Mouse (Mus musculus): ENCODE data around the gene Ythdf2. TPM values are rescaled to one million over a fixed set of nuclear protein-coding genes. Genes with fewer than 3 reads are reported as not detected.

Ythdf2 gene
- total and polyA plus RNA-seq, 3 experiments: 80.4 to 979 (median 103) TPM

- peaks cover 24 to 26% of the 10 kb centered on the region in 2 experiments for H3K4me1 ChIP-seq (ENCODE audit: control insufficient read depth in 1 of 2, insufficient read depth in 2 of 2, low read length in 2 of 2)
- H3K9me3 ChIP-seq (replicated peaks; ENCODE audit: insufficient read depth, low read length): no peaks in the 10 kb centered on the region
- DNase-seq (ENCODE audit: low read depth, low spot score): no peak
- H3K9ac ChIP-seq (ENCODE audit: control insufficient read depth, low read depth, low read length, poor library complexity, severe bottlenecking): no peak overlapping the region; the same call in 1 of the 2 replicates
- no peaks in the 10 kb centered on the region for H3K27me3 ChIP-seq (ENCODE audit: control insufficient read depth in 1 of 2, insufficient read depth in 2 of 2, low read length in 2 of 2)
- no peak overlapping the region for H3K27ac ChIP-seq (ENCODE audit: control insufficient read depth, low read depth, low read length)
- peaks cover 70% of the 10 kb centered on the region for H3K79me2 ChIP-seq (ENCODE audit: control insufficient read depth, insufficient read depth, low read length, poor library complexity)
- peaks cover 31 to 60% of the 10 kb centered on the region in 2 experiments for H3K36me3 ChIP-seq (ENCODE audit: control insufficient read depth in 1 of 2, insufficient read depth in 2 of 2, low read length in 2 of 2)
- no peak overlapping the region for H3K4me3 ChIP-seq (ENCODE audit: control insufficient read depth in 1 of 2, insufficient read depth in 1 of 2, low read depth in 2 of 2, low read length in 2 of 2)
- TF ChIP-seq ZNF384 (IDR thresholded peaks at IDR 0.05; ENCODE audit: low read depth, low read length) (no peak), EP300 (IDR thresholded peaks at IDR 0.05; ENCODE audit: low read depth in 1 of 2, low read length in 2 of 2) (no peak), SMC3 (IDR thresholded peaks at IDR 0.05; ENCODE audit: low read depth, low read length) (no peak), TCF12 (IDR thresholded peaks at IDR 0.05; ENCODE audit: low read depth, low read length) (no peak), ELF1 (IDR thresholded peaks at IDR 0.05; ENCODE audit: low read depth, low read length) (no peak), MYB (IDR thresholded peaks at IDR 0.05; ENCODE audit: low read depth, low read length) (no peak), HCFC1 (IDR thresholded peaks at IDR 0.05; ENCODE audit: low read depth, low read length) (no peak), POLR2A (IDR thresholded peaks at IDR 0.05; ENCODE audit: control insufficient read depth in 1 of 2, insufficient read depth in 1 of 2, low read depth in 1 of 2, low read length in 2 of 2, poor library complexity in 1 of 2) (0 out of 4 replicates have a peak, but pooled peaks of 1 of the 2 experiments have one; percentile 9)
Observed at GRCm38 (mm10) chr4:132209299-132209698, 2.8 kb downstream of the Ythdf2 start.

DNA sequence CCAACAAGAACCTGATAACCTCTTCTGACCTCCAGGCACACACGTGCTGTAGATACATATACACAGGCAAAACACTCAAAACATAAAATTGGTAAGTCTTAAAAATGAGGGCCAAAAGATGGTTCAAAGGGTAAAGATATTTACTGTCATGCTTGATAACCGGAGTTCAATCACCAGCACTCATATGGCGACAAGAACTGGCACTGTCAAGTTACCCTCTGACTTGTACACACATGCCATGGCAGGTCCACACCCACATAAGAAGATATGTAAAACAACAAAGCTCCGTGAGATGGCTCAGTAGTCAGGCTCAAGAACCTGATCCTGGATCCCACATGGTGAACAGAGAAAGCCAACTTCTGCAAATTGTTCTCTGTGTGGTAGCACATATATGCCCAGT, 4.8 kb downstream of the Ythdf2 start:
- DNase-seq (ENCODE audit: low read depth, low spot score): no peak
- no peaks in the 10 kb centered on the region for H3K27me3 ChIP-seq (ENCODE audit: control insufficient read depth in 1 of 2, insufficient read depth in 2 of 2, low read length in 2 of 2)
- no peak overlapping the region for H3K9ac ChIP-seq (ENCODE audit: control insufficient read depth, low read depth, low read length, poor library complexity, severe bottlenecking)
- H3K36me3 ChIP-seq (ENCODE audit: control insufficient read depth in 1 of 2, insufficient read depth in 2 of 2, low read length in 2 of 2): peaks cover 44 to 61% of the 10 kb centered on the region in 2 experiments
- H3K27ac ChIP-seq (ENCODE audit: control insufficient read depth, low read depth, low read length): no peak overlapping the region
- H3K9me3 ChIP-seq (replicated peaks; ENCODE audit: insufficient read depth, low read length): no peaks in the 10 kb centered on the region
- H3K4me1 ChIP-seq (ENCODE audit: control insufficient read depth in 1 of 2, insufficient read depth in 2 of 2, low read length in 2 of 2): peaks cover 13 to 16% of the 10 kb centered on the region in 2 experiments
- peaks cover 86% of the 10 kb centered on the region for H3K79me2 ChIP-seq (ENCODE audit: control insufficient read depth, insufficient read depth, low read length, poor library complexity)
- TF ChIP-seq MAFK (IDR thresholded peaks at IDR 0.05; ENCODE audit: borderline replicate concordance, low read depth, low read length) (no peak), TBP (IDR thresholded peaks at IDR 0.05; ENCODE audit: low read depth, low read length) (no peak), SMC3 (IDR thresholded peaks at IDR 0.05; ENCODE audit: low read depth, low read length) (no peak), NELFE (IDR thresholded peaks at IDR 0.05; ENCODE audit: low read depth, low read length) (no peak), USF1 (IDR thresholded peaks at IDR 0.05; ENCODE audit: low read depth, low read length) (no peak)
- no peak overlapping the region for H3K4me3 ChIP-seq (ENCODE audit: control insufficient read depth in 1 of 2, insufficient read depth in 1 of 2, low read depth in 2 of 2, low read length in 2 of 2)

GRCm38 (mm10) chr4:132198771-132199170, 13.3 kb downstream of the Ythdf2 start:
- peaks cover 43 to 86% of the 10 kb centered on the region in 2 experiments for H3K36me3 ChIP-seq (ENCODE audit: control insufficient read depth in 1 of 2, insufficient read depth in 2 of 2, low read length in 2 of 2)
- peaks cover 28 to 30% of the 10 kb centered on the region in 2 experiments for H3K4me1 ChIP-seq (ENCODE audit: control insufficient read depth in 1 of 2, insufficient read depth in 2 of 2, low read length in 2 of 2)
- H3K9ac ChIP-seq (ENCODE audit: control insufficient read depth, low read depth, low read length, poor library complexity, severe bottlenecking): no peak overlapping the region
- TF ChIP-seq ZMIZ1 (IDR thresholded peaks at IDR 0.05; ENCODE audit: low read depth, low read length) (no peak), GATA1 (IDR thresholded peaks at IDR 0.05; ENCODE audit: low read depth, low read length) (no peak), MXI1 (IDR thresholded peaks at IDR 0.05; ENCODE audit: low read depth, low read length) (no peak; the same call in 1 of the 2 replicates), HCFC1 (IDR thresholded peaks at IDR 0.05; ENCODE audit: low read depth, low read length) (no peak), UBTF (IDR thresholded peaks at IDR 0.05; ENCODE audit: borderline replicate concordance, insufficient read depth, low read depth, low read length) (no peak), ZNF384 (IDR thresholded peaks at IDR 0.05; ENCODE audit: low read depth, low read length) (no peak), MAFK (IDR thresholded peaks at IDR 0.05; ENCODE audit: borderline replicate concordance, low read depth, low read length) (peak; percentile 88)
- no peak for DNase-seq (ENCODE audit: low read depth, low spot score)
- H3K79me2 ChIP-seq (ENCODE audit: control insufficient read depth, insufficient read depth, low read length, poor library complexity): peaks cover 87% of the 10 kb centered on the region
- no peak overlapping the region for H3K27ac ChIP-seq (ENCODE audit: control insufficient read depth, low read depth, low read length)
- no peaks in the 10 kb centered on the region for H3K9me3 ChIP-seq (replicated peaks; ENCODE audit: insufficient read depth, low read length)
- H3K27me3 ChIP-seq (ENCODE audit: control insufficient read depth in 1 of 2, insufficient read depth in 2 of 2, low read length in 2 of 2): no peaks in the 10 kb centered on the region
- no peak overlapping the region for H3K4me3 ChIP-seq (ENCODE audit: control insufficient read depth in 1 of 2, insufficient read depth in 1 of 2, low read depth in 2 of 2, low read length in 2 of 2)

All from MEL (cell line).